Mouse (Mus musculus) midbrain, embryonic 14.5 days (tissue): ENCODE data around the gene Gm10803. TPM values are rescaled to one million over a fixed set of nuclear protein-coding genes. Genes with fewer than 3 reads are reported as not detected.
A peak's percentile ranks its signal among the peaks of the same experiment; 100 is the strongest.

Source experiments
- ATAC-seq: fragments of 200-750 bp; cut with Nextera tagmentation; 2 replicates; pipeline ENCODE4 v1.8.0; 2017; ENCODE audit warnings: moderate number of reproducible peaks, moderate library complexity; ENCODE audit not compliant: low FRiP score, low TSS enrichment
- DNase-seq: peaks from one replicate; pipeline ENCODE4 v3.0.0-alpha.2; 2015
- H3K27ac ChIP-seq: fragments of 300-500 bp; sonication (generic); replicated peaks from 2 replicates; pipeline ENCODE4 v1.5.1; 2014; ENCODE audit warnings: mild to moderate bottlenecking, low read depth, low read length, moderate library complexity
- H3K27me3 ChIP-seq: fragments of 300-500 bp; sonication (generic); 2 replicates; pipeline ENCODE4 v1.6.1; 2014; ENCODE audit warnings: low read length, control low read depth, mixed read lengths; ENCODE audit not compliant: control insufficient read depth, insufficient read depth
- H3K36me3 ChIP-seq: fragments of 300-500 bp; sonication (generic); 2 replicates; pipeline ENCODE4 v1.6.1; 2014; ENCODE audit warnings: low read length, control low read depth; ENCODE audit not compliant: control insufficient read depth, insufficient read depth
- H3K4me1 ChIP-seq: fragments of 300-500 bp; sonication (generic); 2 replicates; pipeline ENCODE4 v1.6.1; 2014; ENCODE audit warnings: mild to moderate bottlenecking, antibody characterized with exemption, low read length, control low read depth; ENCODE audit not compliant: control insufficient read depth, insufficient read depth
- H3K4me2 ChIP-seq: fragments of 300-500 bp; sonication (generic); 2 replicates; pipeline ENCODE4 v1.6.1; 2014; ENCODE audit warnings: mild to moderate bottlenecking, low read length, moderate library complexity
- H3K4me3 ChIP-seq: fragments of 300-500 bp; sonication (generic); replicated peaks from 2 replicates; pipeline ENCODE4 v1.5.1; 2014; ENCODE audit warnings: low read depth, low read length
- H3K9ac ChIP-seq: fragments of 300-500 bp; sonication (generic); replicated peaks from 2 replicates; pipeline ENCODE4 v1.6.1; 2014; ENCODE audit warnings: mild to moderate bottlenecking, low read length, moderate library complexity
- H3K9me3 ChIP-seq: fragments of 300-500 bp; sonication (generic); 2 replicates; pipeline ENCODE4 v1.6.1; 2016; ENCODE audit warnings: low read length, control low read depth, mixed read lengths; ENCODE audit not compliant: control insufficient read depth
- WGBS: fragments of 180-500 bp; shearing (Covaris S2); extraction: QIAGEN DNeasy Blood & Tissue Kit; methylation state at CpG from one replicate; pipeline ENCODE4 v1.1.7; 2014; 5-methylcytosine and 5-hydroxymethylcytosine counted together
- polyA plus RNA-seq: library from polyadenylated mRNA; unstranded; fragments of >200 nt; fragmentation: Nextera tagmentation; extraction: Ambion mirVana; gene quantifications from 2 replicates; pipeline ENCODE4 v1.2.1, GENCODE M21; 2014

The Gm10803 gene
- polyA plus RNA-seq, 1 experiment from 2014 or later, result not detected

- no peak for ATAC-seq
- no peak overlapping the region for H3K4me2 ChIP-seq
- H3K27me3 ChIP-seq, result no peaks in the 10 kb centered on the region
- H3K9me3 ChIP-seq, result no peaks in the 10 kb centered on the region
- WGBS, result 89% methylated on average over 7 of the region's 7 CpGs
- no peaks in the 10 kb centered on the region for H3K36me3 ChIP-seq
- H3K27ac ChIP-seq, result no peak overlapping the region
- H3K9ac ChIP-seq, result no peak overlapping the region
- no peak for DNase-seq
- no peaks in the 10 kb centered on the region for H3K4me1 ChIP-seq
- no peak overlapping the region for H3K4me3 ChIP-seq
Measured at GRCm38 (mm10) chr2:93533891-93534290, 26.5 kb upstream of the Gm10803 start.

- DNase-seq (peak; percentile 21), ATAC-seq (no peak)
- 41% methylated on average over 3 of the region's 3 CpGs for WGBS
Measured at GRCm38 (mm10) chr2:93537385-93537967, 22.9 kb upstream of the Gm10803 start.

GRCm38 (mm10) chr2:93538140-93538539 is 22.2 kb upstream of the Gm10803 start:
- ATAC-seq (no peak), DNase-seq (peak; percentile 8)
- Histone ChIP-seq H3K4me3 (no peak overlapping the region), H3K9ac (no peak overlapping the region), H3K27me3 (no peaks in the 10 kb centered on the region), H3K9me3 (no peaks in the 10 kb centered on the region), H3K36me3 (no peaks in the 10 kb centered on the region), H3K4me1 (no peaks in the 10 kb centered on the region), H3K4me2 (no peak overlapping the region), H3K27ac (no peak overlapping the region)
- 33% methylated on average over 6 of the region's 6 CpGs for WGBS

More at GRCm38 (mm10) chr2:93537385-93537967, 22.9 kb upstream of the Gm10803 start:
- Histone ChIP-seq H3K4me1 (no peaks in the 10 kb centered on the region), H3K4me2 (no peak overlapping the region), H3K27ac (no peak overlapping the region), H3K9me3 (no peaks in the 10 kb centered on the region), H3K27me3 (no peaks in the 10 kb centered on the region), H3K9ac (no peak overlapping the region), H3K4me3 (no peak overlapping the region), H3K36me3 (no peaks in the 10 kb centered on the region)

GRCm38 (mm10) chr2:93541771-93542170 is 18.6 kb upstream of the Gm10803 start:
- Histone ChIP-seq H3K27me3 (no peaks in the 10 kb centered on the region), H3K36me3 (no peaks in the 10 kb centered on the region), H3K9me3 (no peaks in the 10 kb centered on the region), H3K4me2 (no peak overlapping the region), H3K4me3 (no peak overlapping the region), H3K27ac (no peak overlapping the region), H3K9ac (no peak overlapping the region), H3K4me1 (no peaks in the 10 kb centered on the region)
- no peak for ATAC-seq
- WGBS, result 78% methylated on average over 2 of the region's 2 CpGs
- no peak for DNase-seq

- Histone ChIP-seq H3K4me3 (no peak overlapping the region), H3K27ac (no peak overlapping the region), H3K4me1 (no peaks in the 10 kb centered on the region; the same call in 1 of the 2 replicates), H3K9me3 (no peaks in the 10 kb centered on the region), H3K9ac (no peak overlapping the region), H3K4me2 (no peak overlapping the region), H3K36me3 (no peaks in the 10 kb centered on the region), H3K27me3 (no peaks in the 10 kb centered on the region)
- no peak for ATAC-seq
- 60% methylated on average over 10 of the region's 10 CpGs for WGBS
- peak; percentile 40 for DNase-seq
Measured at GRCm38 (mm10) chr2:93552676-93553521, 7.5 kb upstream of the Gm10803 start.

GRCm38 (mm10) chr2:93553905-93554304 is 6.5 kb upstream of the Gm10803 start:
- no peaks in the 10 kb centered on the region; the same call in 1 of the 2 replicates for H3K4me1 ChIP-seq
- no peaks in the 10 kb centered on the region for H3K36me3 ChIP-seq
- H3K9me3 ChIP-seq, result no peaks in the 10 kb centered on the region
- H3K9ac ChIP-seq, result no peak overlapping the region
- WGBS, result 41% methylated on average over 5 of the region's 5 CpGs
- no peak for ATAC-seq
- H3K4me2 ChIP-seq, result no peak overlapping the region
- H3K27me3 ChIP-seq, result no peaks in the 10 kb centered on the region
- H3K27ac ChIP-seq, result no peak overlapping the region
- H3K4me3 ChIP-seq, result no peak overlapping the region
- DNase-seq, result no peak

GRCm38 (mm10) chr2:93565647-93566046 is 5.3 kb downstream of the Gm10803 start:
- ATAC-seq, result no peak
- Histone ChIP-seq H3K27ac (no peak overlapping the region), H3K36me3 (no peaks in the 10 kb centered on the region), H3K9ac (no peak overlapping the region), H3K4me2 (no peak overlapping the region), H3K9me3 (no peaks in the 10 kb centered on the region), H3K4me3 (no peak overlapping the region), H3K27me3 (no peaks in the 10 kb centered on the region), H3K4me1 (no peaks in the 10 kb centered on the region)
- 31% methylated on average over 6 of the region's 6 CpGs for WGBS
- no peak for DNase-seq

- Histone ChIP-seq H3K36me3 (no peaks in the 10 kb centered on the region), H3K9me3 (no peaks in the 10 kb centered on the region), H3K9ac (no peak overlapping the region), H3K27me3 (no peaks in the 10 kb centered on the region), H3K4me1 (no peaks in the 10 kb centered on the region), H3K4me3 (no peak overlapping the region), H3K27ac (no peak overlapping the region), H3K4me2 (no peak overlapping the region)
- ATAC-seq, result no peak
- no peak for DNase-seq
- WGBS, result 44% methylated on average over 7 of the region's 7 CpGs
Measured at GRCm38 (mm10) chr2:93567675-93568074, 7.3 kb downstream of the Gm10803 start.

- Histone ChIP-seq H3K4me1 (no peaks in the 10 kb centered on the region), H3K27ac (no peak overlapping the region), H3K4me2 (no peak overlapping the region), H3K36me3 (no peaks in the 10 kb centered on the region), H3K4me3 (no peak overlapping the region), H3K9me3 (no peaks in the 10 kb centered on the region), H3K27me3 (no peaks in the 10 kb centered on the region), H3K9ac (no peak overlapping the region)
- 74% methylated on average over 5 of the region's 5 CpGs for WGBS
- ATAC-seq (no peak), DNase-seq (no peak)
Measured at GRCm38 (mm10) chr2:93572565-93572964, 12.2 kb downstream of the Gm10803 start.
